Comparison of ENCODE assay signal across 25 mouse cellular contexts in the genomic region with DNA sequence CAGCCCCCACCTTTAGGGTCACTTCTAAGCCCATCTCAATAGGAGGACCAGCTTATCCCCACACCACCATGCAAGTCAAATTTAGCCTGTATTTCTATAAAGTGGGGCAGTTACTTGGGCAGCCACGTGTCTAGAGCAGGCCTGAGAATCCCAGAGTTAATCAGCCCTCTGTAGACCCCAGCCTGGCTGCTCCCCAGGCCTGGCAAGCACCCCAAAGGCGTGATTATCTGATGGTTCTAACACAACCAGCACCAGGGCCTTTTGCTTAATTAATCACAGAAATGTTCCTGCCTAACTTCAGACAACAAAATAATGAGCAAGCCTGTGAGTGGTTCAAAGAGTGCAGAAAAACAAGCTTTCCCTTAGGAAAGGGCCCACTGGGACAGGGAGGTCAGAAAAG.
"Had no signal": no experiment of that assay in that cellular context is flagged by ENCODE, and none has a peak within 500 bp of the region (broad histone marks: within the 10 kb centered on the region; RNA-seq: fewer than 3 reads in every experiment).

No protein-coding gene starts in this region.

- H3K4me2 ChIP-seq: kidney, embryonic 15.5 days; limb, embryonic 13.5 days; liver, embryonic 12.5 days; liver, embryonic 15.5 days; lung, embryonic 15.5 days; midbrain, embryonic 13.5 days; neural tube, embryonic 13.5 days had no signal

- H3K4me1 ChIP-seq: kidney, embryonic 15.5 days; limb, embryonic 10.5 days; liver, embryonic 12.5 days; liver, embryonic 15.5 days; megakaryocyte, embryonic 14.5 days; midbrain, embryonic 10.5 days; neural tube, embryonic 13.5 days had no signal

- DNase-seq: kidney, adult 8-10 months; kidney, postnatal 10 days; kidney, postnatal 36 days; layer of hippocampus, postnatal 36 days; liver; lung, adult 18-20 months; lung, postnatal 10 days; lung, postnatal 36 days; retina, postnatal 1 day; right cerebral cortex, postnatal 14 days; thymus, adult 18-20 months; thymus, postnatal 36 days had no signal

- H3K9me3 ChIP-seq: kidney, embryonic 15.5 days; limb, embryonic 10.5 days; limb, embryonic 13.5 days; liver, embryonic 12.5 days; liver, embryonic 15.5 days; lung, embryonic 15.5 days; midbrain, embryonic 10.5 days; midbrain, embryonic 13.5 days; neural tube, embryonic 13.5 days had no signal

- H3K27ac ChIP-seq: kidney, embryonic 15.5 days; left cerebral cortex, adult 2 months; limb, embryonic 10.5 days; limb, embryonic 13.5 days; liver, embryonic 12.5 days; liver, embryonic 15.5 days; lung, embryonic 15.5 days; midbrain, embryonic 10.5 days; midbrain, embryonic 13.5 days; neural tube, embryonic 13.5 days had no signal

- H3K4me3 ChIP-seq: kidney, embryonic 15.5 days; left cerebral cortex, adult 2 months; limb, embryonic 10.5 days; limb, embryonic 13.5 days; liver, embryonic 12.5 days; liver, embryonic 15.5 days; lung, embryonic 15.5 days; megakaryocyte, embryonic 14.5 days; midbrain, embryonic 10.5 days; midbrain, embryonic 13.5 days; myocyte; neural tube, embryonic 13.5 days had no signal

- H3K9ac ChIP-seq: kidney, embryonic 15.5 days; limb, embryonic 13.5 days; liver, embryonic 12.5 days; liver, embryonic 15.5 days; lung, embryonic 15.5 days; midbrain, embryonic 13.5 days; neural tube, embryonic 13.5 days had no signal

- H3K36me3 ChIP-seq: kidney, embryonic 15.5 days; limb, embryonic 10.5 days; limb, embryonic 13.5 days; liver, embryonic 12.5 days; liver, embryonic 15.5 days; lung, embryonic 15.5 days; midbrain, embryonic 10.5 days; midbrain, embryonic 13.5 days; neural tube, embryonic 13.5 days had no signal

- H3K27me3 ChIP-seq: kidney, embryonic 15.5 days; limb, embryonic 13.5 days; liver, embryonic 12.5 days; liver, embryonic 15.5 days; lung, embryonic 15.5 days; midbrain, embryonic 13.5 days; neural tube, embryonic 13.5 days had no signal

- ATAC-seq: liver, embryonic 12.5 days; midbrain, embryonic 13.5 days; midbrain, embryonic 16.5 days had no signal
